Mouse (Mus musculus) embryonic fibroblast, embryonic 13.5 days (primary cell): ENCODE results near the gene Cdpf1. TPM values are rescaled to one million over a fixed set of nuclear protein-coding genes. Genes with fewer than 3 reads are reported as not detected.

ENCODE experiments used
- H3K27ac ChIP-seq: 2 replicates; pipeline ENCODE4 v1.5.1; 2012; ENCODE audit warnings: low read length, control low read depth, inconsistent platforms; ENCODE audit not compliant: insufficient read depth
- H3K4me1 ChIP-seq: 2 replicates; pipeline ENCODE4 v1.6.1; 2011; ENCODE audit warnings: low read length; ENCODE audit not compliant: control insufficient read depth, insufficient read depth
- H3K4me3 ChIP-seq: 2 replicates; pipeline ENCODE4 v1.5.1; 2011; ENCODE audit warnings: mild to moderate bottlenecking, control low read depth, low read length; ENCODE audit not compliant: insufficient read depth
- CTCF ChIP-seq: IDR thresholded peaks from 2 replicates; pipeline ENCODE4 v1.5.1; 2011; ENCODE audit warnings: mild to moderate bottlenecking, control low read depth, low read length, moderate library complexity, borderline replicate concordance; ENCODE audit not compliant: insufficient read depth
- POLR2A ChIP-seq: IDR thresholded peaks from 2 replicates; pipeline ENCODE4 v1.6.1; 2011; ENCODE audit warnings: low read depth, mild to moderate bottlenecking, control low read depth, low read length, moderate library complexity
- polyA plus RNA-seq: library from polyadenylated mRNA; stranded (reverse); fragments of >200 nt; gene quantifications from 2 replicates; pipeline ENCODE4 v1.2.4, GENCODE M21; 2011; ENCODE audit warnings: low read depth; ENCODE audit not compliant: missing spikeins, insufficient read length

Cdpf1 gene
- polyA plus RNA-seq, 1 experiment = 20.9 TPM

- Histone ChIP-seq H3K27ac (no peak overlapping the region), H3K4me3 (peak overlapping the region; percentile 74), H3K4me1 (0 out of 2 replicates have a peak, but pooled peaks cover 3% of the 10 kb centered on the region)
- TF ChIP-seq CTCF = no peak
- TF ChIP-seq POLR2A = no peak
Measured at GRCm38 (mm10) chr15:85810462-85810805, 1.1 kb downstream of the Cdpf1 start.

GRCm38 (mm10) chr15:85809091-85809490, 2.4 kb downstream of the Cdpf1 start:
- Histone ChIP-seq H3K4me1 (0 out of 2 replicates have a peak, but pooled peaks cover 3% of the 10 kb centered on the region), H3K4me3 (no peak overlapping the region), H3K27ac (no peak overlapping the region)
- TF ChIP-seq CTCF (no peak), POLR2A (no peak)

GRCm38 (mm10) chr15:85808434-85808833, 3.1 kb downstream of the Cdpf1 start:
- Histone ChIP-seq H3K4me3 (no peak overlapping the region), H3K4me1 (0 out of 2 replicates have a peak, but pooled peaks cover 3% of the 10 kb centered on the region), H3K27ac (no peak overlapping the region)
- no peak for TF ChIP-seq CTCF

DNA sequence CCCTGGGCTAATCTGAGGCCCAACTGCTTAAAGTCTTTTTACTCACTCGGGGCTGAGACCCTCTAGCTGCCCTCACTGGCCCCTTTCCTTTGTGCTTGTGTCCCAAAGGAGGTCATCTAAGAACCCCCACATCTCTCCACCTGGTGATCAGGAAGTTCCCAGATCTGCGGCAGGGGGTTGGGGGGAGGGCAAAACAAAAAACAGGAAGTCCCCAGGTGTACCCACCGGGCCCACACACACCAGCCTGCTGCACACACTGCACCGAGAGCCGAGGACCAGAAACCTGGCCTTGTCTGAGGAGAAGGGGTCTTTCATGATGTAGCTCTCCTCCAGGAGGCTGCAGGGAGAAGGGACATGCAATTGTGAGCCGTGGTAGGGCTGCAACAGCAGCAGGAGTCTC, 3.5 kb downstream of the Cdpf1 start:
- H3K4me1 ChIP-seq = 0 out of 2 replicates have a peak, but pooled peaks cover 3% of the 10 kb centered on the region
- H3K27ac ChIP-seq = no peak overlapping the region
- no peak for TF ChIP-seq POLR2A
- TF ChIP-seq CTCF = no peak
- H3K4me3 ChIP-seq = no peak overlapping the region

DNA sequence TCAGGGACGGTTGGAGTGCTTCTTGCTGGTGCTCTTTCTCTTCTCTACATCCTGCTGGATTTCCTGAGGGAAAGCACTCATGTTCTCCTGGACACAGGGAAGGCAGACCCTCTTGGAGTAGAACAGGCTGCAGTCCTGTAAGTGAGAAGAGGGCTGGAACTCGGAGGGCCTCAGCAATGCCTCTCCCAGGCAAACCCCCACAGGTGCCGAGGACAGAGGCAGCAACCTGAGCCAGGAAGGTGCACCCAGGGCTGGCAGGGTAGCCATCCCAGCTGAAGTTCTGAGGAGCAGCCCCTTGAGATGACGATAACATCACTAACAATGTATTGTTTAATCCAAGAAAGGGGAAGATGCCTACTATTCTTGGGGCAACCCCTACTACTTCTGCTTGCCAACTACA, 4.1 kb downstream of the Cdpf1 start:
- H3K27ac ChIP-seq = no peak overlapping the region
- 0 out of 2 replicates have a peak, but pooled peaks cover 3% of the 10 kb centered on the region for H3K4me1 ChIP-seq
- no peak for TF ChIP-seq POLR2A
- TF ChIP-seq CTCF = no peak
- H3K4me3 ChIP-seq = no peak overlapping the region

- 0 out of 2 replicates have a peak, but pooled peaks cover 3% of the 10 kb centered on the region for H3K4me1 ChIP-seq
- no peak overlapping the region for H3K4me3 ChIP-seq
- TF ChIP-seq CTCF = no peak
- TF ChIP-seq POLR2A = no peak
- H3K27ac ChIP-seq = no peak overlapping the region
Measured at GRCm38 (mm10) chr15:85806886-85807285, 4.6 kb downstream of the Cdpf1 start.

GRCm38 (mm10) chr15:85802931-85803330, 8.6 kb downstream of the Cdpf1 start:
- Histone ChIP-seq H3K4me3 (no peak overlapping the region), H3K4me1 (no peaks in the 10 kb centered on the region), H3K27ac (no peak overlapping the region)
- no peak for TF ChIP-seq POLR2A
- TF ChIP-seq CTCF = no peak

DNA sequence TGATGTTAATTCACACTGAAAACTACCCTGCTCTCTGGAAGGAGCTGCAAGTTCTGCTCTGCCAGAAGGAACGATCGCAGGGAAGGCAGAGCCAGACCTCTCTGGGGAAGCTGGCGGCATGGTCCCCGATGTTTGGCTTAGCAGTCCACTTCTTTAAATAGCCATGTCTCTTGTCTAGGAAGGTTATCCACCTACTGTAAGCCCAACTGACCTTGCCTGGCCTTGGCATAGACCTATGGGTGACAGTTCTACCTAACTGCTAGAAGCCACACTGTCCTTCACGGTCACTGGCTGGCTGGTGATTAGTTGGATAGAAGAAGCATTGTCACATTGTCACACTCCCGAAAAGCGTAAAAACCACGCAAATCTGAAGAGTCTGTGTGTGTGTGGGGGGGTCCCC, 12.8 kb downstream of the Cdpf1 start:
- TF ChIP-seq POLR2A = no peak
- no peak for TF ChIP-seq CTCF
- H3K27ac ChIP-seq = no peak overlapping the region
- H3K4me1 ChIP-seq = no peaks in the 10 kb centered on the region
- H3K4me3 ChIP-seq = no peak overlapping the region

GRCm38 (mm10) chr15:85795516-85795915, 16.0 kb downstream of the Cdpf1 start:
- H3K4me3 ChIP-seq = no peak overlapping the region

GRCm38 (mm10) chr15:85792819-85793218, 18.7 kb downstream of the Cdpf1 start:
- no peaks in the 10 kb centered on the region for H3K4me1 ChIP-seq
- H3K27ac ChIP-seq = no peak overlapping the region
- no peak overlapping the region for H3K4me3 ChIP-seq
- TF ChIP-seq CTCF (no peak), POLR2A (no peak)

More at GRCm38 (mm10) chr15:85795516-85795915, 16.0 kb downstream of the Cdpf1 start:
- Histone ChIP-seq H3K27ac (no peak overlapping the region), H3K4me1 (no peaks in the 10 kb centered on the region)
- TF ChIP-seq POLR2A (no peak), CTCF (no peak)

DNA sequence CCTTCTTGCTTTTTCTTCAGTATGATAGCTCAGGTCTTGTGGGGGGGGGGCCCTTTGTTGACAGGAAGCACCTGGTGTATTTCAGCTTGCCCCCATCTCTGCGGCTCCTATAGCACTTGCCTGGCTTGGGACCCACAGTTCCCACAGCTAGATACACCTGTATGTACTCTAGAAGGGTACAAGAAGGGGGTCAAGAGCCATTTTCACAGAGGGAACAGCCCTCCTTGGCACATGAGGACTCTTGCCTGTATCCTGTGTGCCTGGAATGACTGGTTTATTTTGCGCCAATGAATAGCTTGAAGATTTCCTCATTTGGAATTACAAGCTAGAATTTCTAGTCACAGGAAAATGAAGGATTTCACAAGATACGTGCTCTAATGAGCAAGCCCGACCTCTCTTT, 20.0 kb downstream of the Cdpf1 start:
- H3K4me1 ChIP-seq = no peaks in the 10 kb centered on the region
- no peak overlapping the region for H3K27ac ChIP-seq
- H3K4me3 ChIP-seq = no peak overlapping the region
- no peak for TF ChIP-seq POLR2A
- no peak for TF ChIP-seq CTCF
